Mouse (Mus musculus) WW6 (cell line): ENCODE data around the gene Gm2022.
"Not testable (repeated sequence)": the region's sequence is repeated elsewhere in the genome, so short reads cannot be mapped to it uniquely, and the experiment has no call there.

Experiments
- DNase-seq: peaks from one replicate; pipeline ENCODE4 v3.0.0-alpha.2; 2013; ENCODE audit warnings: low read depth, low spot score

Gene Gm2022

DNA sequence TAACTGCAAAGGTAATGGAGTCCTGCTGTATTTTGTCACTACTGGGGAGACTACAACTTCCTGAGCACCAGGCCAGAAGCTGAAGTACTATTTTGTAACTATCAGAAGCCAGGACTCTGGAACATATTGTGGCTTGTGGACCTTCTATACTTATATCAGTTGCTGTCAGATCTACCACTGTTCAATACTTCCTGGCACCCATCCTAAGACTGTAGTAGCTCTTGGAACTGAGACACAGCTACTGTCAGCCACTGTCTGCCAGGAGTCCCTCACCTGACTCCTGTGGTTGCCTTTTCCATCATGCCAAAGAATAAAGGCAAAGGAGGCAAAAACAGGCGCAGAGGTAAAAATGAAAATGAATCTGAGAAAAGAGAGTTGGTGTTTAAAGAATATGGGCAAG, at the start of gene Gm2022:
Gm2022 (plus strand) TSS at position 301 of the 400 bp plus-strand sequence.
- not testable (repeated sequence) for DNase-seq

DNA sequence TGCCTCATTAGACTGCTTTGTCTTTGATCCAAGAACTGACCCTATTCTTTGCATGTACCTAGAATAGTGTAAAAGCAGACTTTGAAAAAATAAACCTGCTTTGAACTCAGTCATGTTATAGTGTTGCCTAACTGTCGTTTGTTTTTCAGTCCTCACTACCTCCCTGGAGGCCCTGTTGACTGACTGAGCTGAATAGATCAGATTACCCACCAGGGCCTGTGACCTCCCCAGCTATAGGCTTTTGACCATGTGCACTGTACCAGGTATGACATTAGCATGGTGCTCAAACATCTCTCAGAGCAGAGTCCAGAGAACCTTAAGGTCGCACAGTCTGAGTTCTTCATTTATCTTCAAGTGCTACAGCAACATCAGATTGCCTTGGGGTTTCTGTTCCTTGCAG, 44.5 kb upstream of the Gm2022 start:
- DNase-seq: not testable (repeated sequence)

- DNase-seq: not testable (repeated sequence)
These were observed 39.1 kb upstream of the Gm2022 start for GRCm38 (mm10) chr12:87856067-87856466.

- not testable (repeated sequence) for DNase-seq
These were observed 33.2 kb upstream of the Gm2022 start for GRCm38 (mm10) chr12:87861740-87862692.

GRCm38 (mm10) chr12:87863638-87864037, 31.5 kb upstream of the Gm2022 start:
- DNase-seq: not testable (repeated sequence)

DNA sequence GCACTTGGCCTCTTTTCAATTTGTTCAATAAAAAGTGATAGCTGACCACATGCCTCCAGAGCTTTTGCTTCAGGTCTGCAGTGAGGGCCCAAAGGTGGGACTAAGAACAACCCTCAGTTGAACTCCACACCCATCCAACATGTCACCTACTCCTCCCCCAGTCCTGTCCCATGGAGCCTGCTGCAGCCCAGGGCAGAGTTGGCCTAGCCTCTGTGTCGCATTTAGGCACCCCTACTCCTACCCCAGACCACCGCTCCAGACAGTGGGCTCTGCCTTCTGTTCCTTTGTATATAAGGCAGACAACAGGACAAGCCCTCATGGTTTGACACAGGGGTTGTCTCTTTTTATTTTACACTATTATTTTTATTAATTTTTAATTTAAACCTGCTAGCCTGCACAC, 31.1 kb upstream of the Gm2022 start:
- not testable (repeated sequence) for DNase-seq

DNA sequence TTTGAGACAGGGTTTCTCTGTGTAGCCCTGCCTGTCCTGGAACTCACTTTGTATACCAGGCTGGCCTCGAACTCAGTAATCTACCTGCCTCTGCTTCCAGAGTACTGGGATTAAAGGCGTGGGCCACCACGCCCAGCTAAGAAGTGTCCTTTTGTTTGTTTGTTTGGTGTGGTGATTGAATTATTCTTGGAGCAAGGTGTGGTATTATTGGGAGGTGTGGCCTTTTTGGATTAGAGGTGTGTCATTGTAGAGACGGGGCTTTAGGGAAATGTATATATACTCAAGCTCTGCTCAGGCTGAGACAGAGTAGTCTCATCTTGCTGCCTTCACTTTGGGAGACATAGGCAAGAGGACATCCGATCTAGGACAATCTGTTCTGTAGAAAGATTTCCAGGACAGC, 21.4 kb upstream of the Gm2022 start, which contains the start of gene Gm2016:
Gm2016 (plus strand) TSS at position 301 of the 400 bp plus-strand sequence.
- not testable (repeated sequence) for DNase-seq

- DNase-seq: not testable (repeated sequence)
These were observed 24.6 kb downstream of the Gm2022 start, which contains the start of gene Gm2035 for GRCm38 (mm10) chr12:87919721-87920120. Gene Gm2035 (minus strand): TSS chr12:87919857.
